Mouse (Mus musculus) activated CD4-positive, CD25-positive, alpha-beta regulatory T cell, adult 4 months (primary cell): ENCODE measurements around the gene Abca13. TPM values are rescaled to one million over a fixed set of nuclear protein-coding genes. Genes with fewer than 3 reads are reported as not detected.

Experiments used
- ATAC-seq: one replicate; pipeline ENCODE4 v1.8.0; 2017
- polyA plus RNA-seq, 2 experiments: library from polyadenylated mRNA; unstranded; fragments of 100-300 nt; shearing (Covaris generic); gene quantifications; one replicate each; pipeline ENCODE4 v1.2.1; 2017

The Abca13 gene
- polyA plus RNA-seq, 2 experiments from 2014 or later: 0.03 TPM; not detected in 1

DNA sequence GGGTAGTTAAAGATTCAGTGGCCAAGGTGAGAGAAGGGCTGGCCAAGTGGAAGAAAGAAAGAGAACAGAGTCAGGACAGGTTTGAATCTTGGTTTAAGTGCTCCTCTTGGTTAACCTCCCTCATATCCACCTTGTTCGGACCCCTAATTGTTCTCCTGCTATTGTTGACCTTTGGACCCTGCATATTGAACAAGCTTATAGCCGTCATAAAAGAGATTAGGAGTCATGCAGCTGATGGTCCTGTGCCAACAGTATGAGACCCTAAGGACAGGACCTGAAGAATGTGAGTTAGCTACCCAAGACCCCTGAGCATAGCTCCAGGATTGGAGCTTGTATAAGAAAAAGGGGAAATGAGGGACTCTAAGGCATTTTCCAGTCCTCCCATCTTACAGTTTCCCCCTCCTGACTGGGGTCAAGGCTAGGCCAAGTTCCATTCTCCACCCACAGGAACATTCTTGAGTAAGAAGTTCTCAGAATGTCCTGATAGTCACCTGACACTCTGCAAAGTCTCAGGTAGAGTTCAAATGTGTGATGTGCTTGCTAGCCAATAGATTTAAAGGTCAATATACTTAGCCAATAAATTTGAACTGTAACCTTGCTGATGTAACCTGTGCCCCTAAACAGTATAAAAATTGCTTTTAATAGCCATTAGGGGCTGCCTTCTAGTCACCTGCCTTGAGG is 536.2 kb downstream of the Abca13 start:
- no peak for ATAC-seq

DNA sequence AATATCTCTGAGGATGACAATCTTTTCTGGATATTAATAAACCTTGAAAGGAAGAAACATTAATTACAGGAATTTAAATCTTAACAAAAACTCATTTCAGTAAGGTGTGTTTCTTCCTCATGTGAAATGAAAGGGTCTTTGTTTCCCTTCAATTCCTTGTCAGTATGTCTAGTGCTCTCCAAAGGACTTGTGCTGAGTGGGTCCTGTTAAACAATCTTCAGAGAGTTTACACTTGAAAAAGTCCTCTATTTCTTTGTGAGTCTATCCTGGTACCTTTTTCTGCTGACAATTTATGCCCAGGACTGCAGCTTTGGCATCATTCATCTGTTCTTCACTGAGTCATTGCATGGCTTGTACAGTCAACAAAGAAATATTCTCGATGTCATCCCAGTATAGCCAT is 539.6 kb downstream of the Abca13 start:
- ATAC-seq: no peak

Other genes starting within 250 kb of the Abca13 start
- gene Pkd1l1, start 218.7 kb upstream of the Abca13 start, polyA plus RNA-seq: not detected
- 1 to 10 TPM; 6.9 to 7.6 TPM for gene Hus1, start 180.8 kb upstream of the Abca13 start, polyA plus RNA-seq
- not detected for gene Gm11992, start 143.3 kb upstream of the Abca13 start, polyA plus RNA-seq
- not detected for gene Sun3, start 143.0 kb upstream of the Abca13 start, polyA plus RNA-seq
- under 1 TPM in 1 of 2 experiments, not detected in 1; 0.41 TPM for gene Upp1, start 73.8 kb upstream of the Abca13 start, polyA plus RNA-seq